Mouse (Mus musculus) adrenal gland, postnatal 25 days (tissue): Measurements from ENCODE around the gene Celf2. TPM values are rescaled to one million over a fixed set of nuclear protein-coding genes. Genes with fewer than 3 reads are reported as not detected.

Experiments used
- DNase-seq: peaks from one replicate; pipeline ENCODE4 v3.0.0; 2021; ENCODE audit warnings: mixed read lengths
- total RNA-seq: library from RNA; stranded (reverse); gene quantifications from 2 replicates; pipeline ENCODE4 v1.2.3, GENCODE M21; 2021

Celf2 gene
- total RNA-seq, 1 experiment from 2014 or later = 34.5 TPM

DNA sequence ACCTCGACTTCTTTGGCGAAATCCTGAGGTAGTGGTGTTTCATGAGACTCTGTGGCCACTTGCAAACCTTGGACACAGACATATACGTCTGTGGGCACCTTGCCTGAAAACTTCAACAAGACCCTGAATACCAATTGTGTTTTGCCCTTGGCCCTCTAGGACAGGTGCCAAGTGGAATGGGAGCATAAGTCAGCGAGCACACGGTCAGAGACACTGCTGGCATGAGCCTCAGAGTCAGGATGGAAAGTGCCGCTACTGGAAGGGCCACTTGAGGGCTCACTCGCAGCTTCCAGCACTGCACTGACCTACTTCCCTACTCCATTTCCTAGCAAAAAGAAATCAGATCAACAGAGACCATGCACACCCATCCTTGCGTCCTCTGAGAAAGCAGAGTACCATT, 783.3 kb downstream of the Celf2 start:
- peak; percentile 24 for DNase-seq

DNA sequence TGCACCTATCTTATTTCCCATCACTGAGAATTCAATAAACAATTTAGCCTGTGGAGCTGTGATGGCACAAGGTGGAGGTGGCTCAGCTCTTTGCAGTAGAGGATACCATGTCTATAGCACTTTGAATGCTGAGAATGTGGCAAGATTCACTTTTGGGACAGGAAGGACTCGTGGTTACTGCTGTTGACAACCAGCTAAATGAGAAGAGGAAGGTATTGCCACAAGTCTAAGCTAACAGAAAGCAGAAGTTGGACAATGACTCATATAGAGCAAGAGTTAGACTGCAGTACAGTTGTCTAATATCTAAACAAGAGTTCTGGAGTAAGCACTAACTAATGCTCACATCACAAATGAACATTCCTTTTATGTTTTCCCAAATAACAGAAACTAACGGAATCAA, 785.8 kb downstream of the Celf2 start:
- no peak for DNase-seq

DNA sequence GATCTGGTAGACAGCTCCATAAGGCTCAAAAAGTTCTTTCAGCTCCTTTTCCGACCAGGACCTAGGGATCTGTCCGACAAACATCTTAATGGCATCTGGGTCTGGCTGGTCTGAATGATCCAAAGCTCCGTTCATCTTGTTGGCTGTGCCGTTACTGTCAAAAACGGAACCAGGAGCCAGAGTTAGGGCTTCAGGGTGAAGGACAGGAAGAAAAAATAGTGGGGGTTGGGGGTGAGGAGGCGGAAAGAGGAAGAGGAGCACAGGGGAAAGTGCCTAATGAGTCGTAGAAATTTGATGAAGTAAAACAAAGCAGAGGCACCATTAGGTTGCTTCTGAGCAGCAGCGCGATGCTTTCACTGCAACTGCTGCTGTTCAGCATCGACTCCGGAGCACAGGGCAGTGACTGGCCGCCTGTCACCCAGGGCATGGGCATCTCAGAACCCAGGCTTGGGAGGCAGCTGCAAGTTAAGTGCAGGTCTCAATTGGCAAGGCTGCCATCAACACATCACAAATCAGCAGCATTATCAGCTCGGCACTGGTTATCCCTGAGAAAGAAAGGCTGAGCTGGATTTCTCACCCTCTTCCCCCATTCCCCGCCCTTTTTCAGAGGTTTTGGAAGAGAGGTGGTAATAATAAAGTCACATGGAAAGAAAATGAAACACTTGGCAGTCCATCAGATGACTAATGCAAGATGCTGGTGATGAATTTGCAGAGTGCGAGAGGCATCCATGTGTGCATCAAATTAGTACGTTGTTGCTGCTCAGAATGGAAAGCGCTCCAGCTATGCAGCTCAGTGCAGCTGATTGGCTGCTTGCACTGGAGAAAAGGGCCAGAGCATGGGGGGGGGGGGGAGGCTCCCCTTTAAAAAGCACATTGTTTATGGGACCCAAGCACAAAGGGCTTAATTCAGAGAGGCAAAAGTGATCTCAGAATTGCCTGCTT, 787.6 kb downstream of the Celf2 start:
- DNase-seq = peak; percentile 3

DNA sequence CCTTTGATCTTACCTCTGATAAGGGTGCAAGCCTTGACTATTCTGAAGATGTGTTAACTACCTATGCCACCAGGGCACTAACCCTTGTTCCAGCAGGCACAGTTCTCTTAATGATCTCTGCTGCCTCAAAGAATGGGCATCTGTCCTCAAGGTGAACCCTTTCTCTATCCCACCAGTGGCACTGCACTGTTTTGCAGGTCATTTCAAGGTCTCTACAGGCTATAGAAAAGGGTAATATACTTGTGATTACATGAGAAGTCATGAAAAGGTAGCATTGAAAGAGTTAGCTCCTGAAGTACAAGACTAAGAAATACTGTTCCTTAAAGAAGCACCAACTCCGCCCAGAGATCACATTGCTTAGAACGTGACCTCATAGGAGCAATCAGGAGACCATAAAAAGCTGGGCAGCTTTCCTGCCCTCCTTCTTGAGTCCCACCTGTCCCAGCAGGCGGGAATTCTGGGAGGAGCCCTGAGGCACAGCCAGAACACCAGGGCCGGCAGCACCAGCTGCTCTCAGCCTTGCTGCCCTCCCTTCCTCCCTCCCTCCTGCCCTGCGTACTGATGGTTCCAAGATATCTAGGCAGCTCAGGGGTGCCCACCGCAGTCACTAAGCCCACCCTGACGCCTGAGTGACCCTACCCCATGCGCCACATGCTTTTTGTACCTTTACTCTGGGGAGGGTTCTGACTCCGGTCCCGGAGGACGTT, 788.5 kb downstream of the Celf2 start:
- peak; percentile 4 for DNase-seq

DNA sequence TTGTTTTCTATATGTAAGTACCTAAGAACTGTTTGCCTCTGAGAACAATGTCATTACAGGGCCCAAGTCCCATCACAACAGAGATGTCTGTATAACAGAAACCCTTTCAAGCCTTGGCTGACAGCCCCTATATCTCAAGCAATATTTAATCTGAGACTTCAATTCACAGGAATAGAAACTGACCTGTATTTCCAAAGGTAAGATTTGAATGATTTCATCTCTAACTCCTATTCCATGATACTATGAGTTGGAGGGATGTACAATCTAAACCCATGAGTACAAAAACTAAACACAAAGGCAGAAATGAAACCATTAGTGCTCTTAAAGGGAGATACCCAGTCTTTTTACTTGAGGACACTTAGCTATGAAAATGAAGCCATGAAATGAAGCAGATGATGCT, 790.5 kb downstream of the Celf2 start:
- DNase-seq = no peak

DNA sequence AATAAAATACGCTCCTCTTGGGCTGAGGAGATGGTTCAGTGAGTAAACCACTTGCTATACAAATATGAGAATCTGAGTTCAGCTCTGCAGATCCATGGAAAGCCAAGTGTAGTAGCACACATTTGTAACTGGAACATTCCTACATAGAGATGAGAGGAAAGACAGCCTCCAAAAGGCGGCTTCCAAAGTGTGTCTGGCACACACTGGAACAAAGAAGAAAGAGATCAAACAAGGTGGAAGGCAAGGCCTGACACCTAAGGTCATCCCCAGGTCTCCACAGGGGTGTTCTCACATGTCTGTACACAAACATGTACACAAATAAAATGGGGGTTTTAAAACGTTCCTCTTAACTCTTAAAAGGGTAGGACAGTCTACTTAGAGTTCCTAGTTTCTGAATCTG, 791.4 kb downstream of the Celf2 start:
- DNase-seq = no peak

DNA sequence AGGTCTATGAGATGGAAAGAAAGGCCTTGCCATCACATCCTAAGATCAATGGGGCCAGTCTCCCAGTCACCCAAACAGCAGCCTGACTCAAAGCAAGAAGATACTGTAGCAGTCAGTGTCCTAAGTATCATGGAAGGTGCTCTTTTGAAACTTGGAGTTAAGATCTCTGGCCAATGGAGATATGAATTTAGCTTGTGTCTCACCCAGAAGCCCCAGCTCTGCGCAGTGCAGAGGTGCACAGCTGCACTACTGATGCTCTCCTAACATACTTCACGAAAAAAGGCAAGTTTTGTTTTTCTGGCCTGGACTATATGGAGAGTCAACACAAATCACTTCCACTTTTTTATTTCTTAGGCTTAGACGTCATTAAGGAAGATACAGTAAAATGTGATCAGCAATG, 793.8 kb downstream of the Celf2 start:
- DNase-seq = no peak

DNA sequence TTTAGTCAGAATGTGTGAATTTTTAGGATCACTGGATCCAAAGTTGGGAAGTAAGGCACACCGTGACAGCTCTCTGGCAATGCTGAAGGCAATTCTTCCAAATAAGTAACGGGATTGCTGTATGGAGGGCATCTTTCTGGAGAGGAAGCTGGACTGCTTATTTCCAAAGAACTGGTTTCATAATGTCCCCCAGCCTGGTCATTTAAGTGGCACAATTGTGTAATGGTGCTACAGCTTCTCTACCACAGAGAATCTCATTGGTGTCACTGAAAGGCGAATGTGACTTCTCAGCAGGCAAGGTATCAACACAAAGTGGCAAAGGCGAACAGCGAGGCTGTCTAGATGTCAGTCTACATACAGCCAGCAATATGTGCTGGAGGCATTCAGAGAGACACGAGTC, 795.8 kb downstream of the Celf2 start:
- DNase-seq = no peak

DNA sequence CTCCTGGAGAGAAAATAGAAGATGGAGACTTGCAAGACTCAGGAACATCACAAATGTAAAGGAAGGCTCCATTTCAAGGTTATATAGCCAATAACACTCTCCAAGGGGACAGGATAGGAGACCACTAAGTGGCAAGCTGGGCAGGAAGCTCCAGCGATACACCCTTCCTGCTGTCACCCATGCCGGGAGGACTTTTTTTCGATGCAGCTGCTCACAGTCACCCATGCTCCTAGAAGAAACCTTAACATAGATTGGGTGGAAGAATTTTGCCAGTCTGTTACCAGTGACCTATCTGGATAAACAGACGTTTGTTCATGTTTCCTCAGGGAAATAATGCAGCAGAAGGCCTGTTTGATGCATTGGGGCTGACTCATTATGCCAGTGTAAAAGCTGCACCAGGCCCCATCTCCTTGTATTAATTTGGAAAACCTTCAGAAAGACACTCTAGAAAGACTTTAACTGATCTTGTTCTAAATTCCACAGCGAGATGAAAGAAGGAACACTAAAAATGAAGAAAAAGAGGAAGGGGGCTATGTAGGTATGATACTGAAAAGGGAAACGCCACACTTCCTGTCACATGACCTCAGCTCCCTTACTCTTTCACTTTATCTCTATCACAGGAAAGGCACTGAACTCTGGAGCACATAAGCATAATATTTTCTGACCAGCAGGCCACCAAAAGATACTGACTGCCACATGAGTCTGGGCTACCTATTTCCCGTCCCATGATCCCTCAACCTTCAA, 798.5 kb downstream of the Celf2 start:
- DNase-seq = no peak

DNA sequence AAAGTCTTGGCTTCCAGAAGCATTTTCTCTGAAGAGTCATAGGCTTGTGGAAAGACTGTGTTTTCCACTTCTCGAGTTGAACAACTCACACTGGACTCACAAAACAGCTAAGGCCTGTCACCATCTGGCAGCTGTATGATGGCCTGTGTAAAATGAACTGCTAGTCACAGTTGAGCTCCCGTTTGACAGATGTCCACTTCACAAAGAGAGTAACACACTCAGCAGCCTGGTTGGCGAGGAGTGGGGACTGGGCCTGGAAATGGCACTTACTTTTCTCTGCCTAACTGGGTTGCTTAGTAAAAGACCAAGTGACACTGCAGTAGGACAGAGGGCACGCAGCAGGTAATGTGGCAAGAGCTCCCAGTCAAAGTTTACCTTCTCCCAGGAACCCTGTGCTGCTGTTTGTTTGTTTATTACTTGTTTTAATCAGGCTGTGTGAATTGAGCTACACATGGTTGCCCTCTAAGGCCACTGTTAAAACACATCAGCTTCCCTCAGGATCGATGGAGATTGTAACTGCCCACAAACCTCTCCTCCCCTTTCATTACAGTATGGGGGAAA, 801.3 kb downstream of the Celf2 start:
- no peak for DNase-seq

DNA sequence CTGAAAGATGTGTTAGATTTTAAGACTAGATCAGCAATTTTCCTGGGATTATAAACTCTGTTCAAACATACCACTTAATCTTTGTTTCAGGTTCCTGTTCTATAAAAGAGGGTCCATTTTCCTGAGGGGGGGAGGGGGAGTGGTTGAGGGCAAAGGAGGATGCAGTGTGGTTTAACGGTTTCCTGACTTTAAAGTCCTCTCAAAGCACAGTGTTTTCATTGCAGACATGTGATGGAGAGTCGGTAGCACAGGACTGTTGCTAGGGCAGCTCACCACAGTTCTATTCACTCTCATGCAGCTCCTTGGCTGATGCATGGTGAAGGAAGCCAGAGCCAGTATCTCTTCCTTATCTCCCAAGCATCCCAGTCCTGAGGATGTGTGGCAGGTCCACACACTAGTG, 802.1 kb downstream of the Celf2 start:
- no peak for DNase-seq

DNA sequence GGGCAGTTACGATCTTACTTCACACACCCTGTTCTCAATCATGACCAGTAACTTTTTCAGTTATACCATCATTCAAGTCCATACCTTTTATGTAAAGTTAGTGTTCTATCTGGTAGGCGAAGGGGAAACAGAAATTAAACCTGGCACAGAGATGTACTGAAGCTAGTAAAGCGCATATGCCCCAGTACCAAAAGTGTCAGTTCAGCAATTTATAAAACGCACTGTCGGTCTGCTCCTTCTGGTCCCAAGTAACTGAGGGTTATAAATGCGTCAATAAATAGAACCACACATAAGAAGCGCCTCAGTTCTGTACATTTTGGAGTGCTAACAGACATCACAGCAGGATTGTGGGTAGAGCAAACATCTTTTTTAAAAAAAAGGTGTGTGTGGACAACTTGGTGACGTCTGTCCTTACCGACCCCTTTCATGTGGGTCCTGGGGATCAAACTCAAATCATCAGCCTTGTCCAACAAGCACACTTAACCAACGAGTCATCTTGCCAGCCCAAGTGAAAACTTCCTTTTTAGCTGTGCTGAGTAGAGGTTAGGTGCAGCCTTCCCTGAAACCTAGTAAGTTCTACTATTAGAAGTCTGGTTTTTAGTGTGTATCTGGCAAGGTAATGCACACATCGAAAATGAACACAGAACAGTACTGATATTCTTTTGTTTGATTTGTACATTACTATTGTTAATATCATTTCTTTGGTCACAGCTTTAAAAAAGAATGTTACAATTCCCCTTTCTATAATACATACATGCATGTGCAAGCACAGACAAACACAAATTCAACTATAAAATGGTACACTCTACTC, 803.2 kb downstream of the Celf2 start:
- DNase-seq = no peak

DNA sequence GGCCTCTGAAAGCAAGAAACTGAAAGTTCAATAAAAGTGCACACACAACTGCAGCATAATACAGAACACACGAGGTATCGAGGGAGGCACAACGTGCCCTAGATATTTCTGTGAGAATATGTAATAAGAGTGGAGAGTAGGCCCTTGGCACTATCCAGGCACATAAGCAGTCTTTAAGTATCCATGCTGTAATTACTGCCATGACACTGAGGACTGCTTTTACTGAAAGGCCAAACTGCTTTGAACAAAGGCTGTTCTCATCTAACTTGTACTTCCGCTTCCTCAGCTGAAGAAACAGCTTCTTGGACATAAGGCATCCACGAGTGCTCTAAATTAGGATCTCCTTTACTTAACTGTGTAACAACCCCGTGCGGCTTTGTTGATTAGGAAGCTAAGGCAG, 803.9 kb downstream of the Celf2 start:
- DNase-seq = no peak

DNA sequence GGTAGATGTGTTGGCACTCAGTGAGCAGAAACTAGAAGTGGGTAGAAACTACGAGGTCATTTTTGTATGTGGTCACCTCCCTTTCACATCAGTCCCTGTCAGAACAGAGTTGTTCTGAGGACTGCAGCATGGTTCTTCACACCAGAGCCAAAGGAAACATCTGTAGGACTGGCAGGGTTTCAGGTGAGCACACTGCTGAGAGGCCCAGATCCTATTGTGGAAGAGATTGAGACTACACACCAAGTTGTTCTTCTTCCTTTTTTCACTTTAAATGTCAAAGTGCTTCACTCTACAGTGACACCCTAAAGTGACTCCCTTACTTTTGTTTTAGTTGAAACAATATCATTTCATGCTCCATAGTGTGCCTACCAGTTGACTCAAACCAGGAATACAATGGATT, 804.6 kb downstream of the Celf2 start:
- DNase-seq = no peak

DNA sequence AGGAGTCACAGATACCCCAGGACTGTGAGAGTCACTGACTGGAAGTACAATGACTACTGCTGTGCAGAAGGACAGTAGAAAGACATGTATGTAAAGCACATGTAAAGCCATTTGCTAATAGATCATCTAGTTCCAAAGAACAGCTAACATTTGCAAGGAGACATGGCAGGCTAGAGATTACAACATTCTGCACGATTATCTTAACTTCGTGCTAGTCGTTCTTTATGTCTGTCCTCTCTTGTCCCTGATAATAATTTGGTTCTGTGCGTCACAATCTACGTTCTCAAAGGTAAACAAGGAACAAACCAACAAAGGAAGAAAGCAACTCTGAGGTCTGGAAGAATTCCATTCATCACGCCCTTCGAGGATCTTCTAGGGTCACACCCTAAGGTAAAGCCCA, 805.0 kb downstream of the Celf2 start:
- no peak for DNase-seq

DNA sequence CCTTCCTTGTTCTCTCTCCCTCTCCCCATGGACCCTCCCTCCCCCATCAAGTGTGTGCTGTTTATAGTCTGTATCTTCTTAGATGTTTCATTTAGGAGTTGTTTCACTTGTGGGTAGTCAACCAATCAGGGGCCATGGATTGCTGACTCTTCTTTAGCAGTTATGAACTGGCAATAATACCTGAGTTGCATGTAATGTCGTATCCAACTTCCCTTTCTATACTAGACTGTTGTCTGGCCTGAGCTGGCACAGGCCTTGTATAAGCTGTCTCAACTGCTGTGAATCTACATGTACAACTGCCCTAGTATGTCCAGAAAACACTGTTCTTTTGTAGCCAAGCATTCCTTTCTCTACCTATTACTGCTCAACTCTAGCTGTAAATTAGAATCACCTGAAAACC, 813.0 kb downstream of the Celf2 start:
- no peak for DNase-seq

DNA sequence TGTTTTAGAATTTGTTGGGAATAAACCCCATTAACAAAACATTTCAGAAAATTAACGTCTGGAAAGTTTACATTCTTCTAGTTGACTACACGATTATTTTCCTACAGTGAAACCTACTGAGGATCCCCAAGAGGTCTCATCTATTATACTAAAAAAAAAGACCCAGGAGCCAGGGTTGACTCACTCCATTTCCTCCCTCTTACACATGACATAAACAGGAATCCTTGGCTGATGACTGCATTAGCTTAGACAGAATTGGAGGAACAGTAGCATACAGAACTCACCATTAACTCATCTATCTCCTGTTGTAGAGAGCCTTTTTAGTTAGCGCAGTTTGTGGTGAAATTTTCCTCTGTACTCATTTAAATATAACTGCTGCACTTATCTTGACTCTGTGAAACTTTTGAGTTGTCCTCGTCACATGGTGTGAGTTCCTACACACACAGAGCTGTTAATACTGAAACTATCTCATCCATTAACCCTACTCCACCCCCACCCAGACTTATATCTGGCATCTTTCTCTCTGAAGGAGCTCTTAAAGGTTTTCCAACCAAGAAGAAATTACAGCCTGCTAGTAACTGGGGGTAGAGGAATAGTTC, 813.9 kb downstream of the Celf2 start:
- no peak for DNase-seq

DNA sequence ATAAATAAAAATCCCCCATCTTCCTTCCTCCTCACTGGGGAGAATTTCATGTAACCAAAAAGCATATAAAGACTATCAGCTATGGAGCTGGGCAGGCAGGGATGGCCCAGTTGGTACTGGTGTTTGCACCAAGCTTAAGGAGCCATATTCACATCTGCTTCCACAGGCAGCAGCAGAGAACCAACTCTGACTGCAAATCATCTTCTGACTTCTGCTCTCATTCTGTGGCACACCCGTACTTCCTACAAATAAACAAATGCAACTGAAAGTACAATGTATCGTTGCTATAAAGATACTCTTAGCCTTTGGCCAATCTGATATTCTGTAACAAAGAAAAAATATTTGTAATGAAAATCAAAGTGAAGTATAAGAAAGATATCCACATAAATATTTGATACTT, 819.7 kb downstream of the Celf2 start:
- no peak for DNase-seq

DNA sequence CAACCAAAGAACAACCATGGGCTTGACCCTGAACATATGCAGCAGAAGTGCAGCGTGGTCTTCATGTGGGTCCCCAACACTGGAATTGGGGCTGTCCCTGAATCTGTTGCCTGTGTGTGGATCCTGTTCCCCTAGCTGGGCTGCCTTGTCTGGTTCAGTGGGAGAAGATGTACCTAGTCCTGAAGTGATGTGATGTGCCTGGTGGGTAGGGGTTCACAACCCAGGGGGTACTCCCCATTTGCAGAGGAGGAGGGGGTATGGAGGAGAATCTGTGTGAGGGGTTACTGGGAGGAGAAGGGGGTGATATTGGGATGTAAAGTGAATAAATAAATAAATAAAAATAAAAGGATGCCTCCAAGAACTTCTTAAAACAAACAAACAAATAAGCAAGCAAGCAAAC, 831.1 kb downstream of the Celf2 start:
- no peak for DNase-seq

DNA sequence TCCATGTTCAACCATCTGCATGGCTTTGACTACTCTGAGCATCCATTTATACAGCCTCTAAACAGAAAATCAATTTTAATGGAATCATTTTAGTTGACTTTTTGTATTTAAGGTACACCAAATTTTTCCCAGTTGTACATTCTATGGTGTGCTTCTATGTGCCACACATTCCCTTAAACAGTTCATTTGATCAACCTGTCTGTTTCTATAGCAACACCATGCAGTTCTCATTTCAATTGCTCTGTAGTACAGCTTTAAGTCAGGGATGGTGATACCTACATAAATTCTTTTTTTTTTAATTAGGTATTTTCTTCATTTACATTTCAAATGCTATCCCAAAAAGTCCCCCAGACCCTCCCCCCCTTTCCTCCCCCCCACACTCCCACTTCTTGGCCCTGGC, 831.9 kb downstream of the Celf2 start:
- DNase-seq = no peak

DNA sequence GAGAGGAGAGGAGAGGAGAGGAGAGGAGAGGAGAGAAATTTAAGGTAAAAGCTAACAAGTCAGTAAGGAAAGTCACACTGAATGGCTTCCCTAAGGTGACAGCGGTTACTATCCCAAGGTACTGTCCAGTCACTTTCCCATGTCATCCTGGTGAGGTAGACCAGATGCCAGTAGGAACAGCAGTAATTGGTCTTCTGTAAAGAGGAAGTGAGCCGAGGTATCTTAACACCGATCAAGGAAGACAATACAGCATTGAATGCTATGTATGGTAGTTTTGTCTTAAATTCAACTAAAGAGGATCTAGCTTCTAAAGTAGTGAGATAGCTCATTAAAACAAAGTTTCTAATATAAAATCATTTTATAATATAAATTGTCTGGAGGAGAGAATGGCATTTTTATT, 835.0 kb downstream of the Celf2 start:
- no peak for DNase-seq
